Mouse (Mus musculus): ENCODE measurements around the gene Myo16. TPM values are rescaled to one million over a fixed set of nuclear protein-coding genes. Genes with fewer than 3 reads are reported as not detected.

Myo16 gene
- polyA plus RNA-seq, 1 experiment from 2014 or later, result 1.5 TPM

- no peak for DNase-seq (ENCODE audit: low spot score)
- H3K4me1 ChIP-seq (replicated peaks; ENCODE audit: control insufficient read depth, insufficient read depth), result no peaks in the 10 kb centered on the region
- WGBS, result 73% methylated on average over 13 of the region's 13 CpGs
Observed at GRCm38 (mm10) chr8:10634421-10634820, 480.7 kb downstream of the Myo16 start.

GRCm38 (mm10) chr8:10638871-10639270 lies 485.2 kb downstream of the Myo16 start:
- Histone ChIP-seq H3K27me3 (ENCODE audit: control insufficient read depth, insufficient read depth, low read length) (no peaks in the 10 kb centered on the region), H3K9ac (ENCODE audit: low read length) (no peak overlapping the region), H3K27ac (replicated peaks) (no peak overlapping the region), H3K9me3 (ENCODE audit: control insufficient read depth, low read length) (no peaks in the 10 kb centered on the region), H3K4me3 (ENCODE audit: low read depth, low read length) (no peak overlapping the region), H3K4me1 (replicated peaks; ENCODE audit: control insufficient read depth, insufficient read depth) (no peaks in the 10 kb centered on the region), H3K36me3 (ENCODE audit: control insufficient read depth, insufficient read depth, low read length) (no peaks in the 10 kb centered on the region), H3K4me2 (replicated peaks; ENCODE audit: low read depth) (no peak overlapping the region)
- 91% methylated on average over 8 of the region's 8 CpGs for WGBS
- TF ChIP-seq EP300 (optimal IDR thresholded peaks at IDR 0.05) (no peak), CTCF (IDR thresholded peaks at IDR 0.05; ENCODE audit: low read depth) (no peak)
- ATAC-seq (ENCODE audit: low FRiP score, low TSS enrichment) (no peak), DNase-seq (ENCODE audit: low spot score) (no peak)

More at GRCm38 (mm10) chr8:10634421-10634820, 480.7 kb downstream of the Myo16 start:
- Histone ChIP-seq H3K9me3 (ENCODE audit: control insufficient read depth, low read length) (no peaks in the 10 kb centered on the region), H3K27ac (replicated peaks) (no peak overlapping the region), H3K9ac (ENCODE audit: low read length) (no peak overlapping the region), H3K36me3 (ENCODE audit: control insufficient read depth, insufficient read depth, low read length) (no peaks in the 10 kb centered on the region), H3K4me3 (ENCODE audit: low read depth, low read length) (no peak overlapping the region), H3K27me3 (ENCODE audit: control insufficient read depth, insufficient read depth, low read length) (no peaks in the 10 kb centered on the region), H3K4me2 (replicated peaks; ENCODE audit: low read depth) (no peak overlapping the region)
- no peak for ATAC-seq (ENCODE audit: low FRiP score, low TSS enrichment)
- TF ChIP-seq EP300 (optimal IDR thresholded peaks at IDR 0.05) (no peak), CTCF (IDR thresholded peaks at IDR 0.05; ENCODE audit: low read depth) (no peak)

- Histone ChIP-seq H3K9ac (ENCODE audit: low read length) (no peak overlapping the region), H3K4me2 (replicated peaks; ENCODE audit: low read depth) (no peak overlapping the region), H3K27ac (replicated peaks) (no peak overlapping the region), H3K36me3 (ENCODE audit: control insufficient read depth, insufficient read depth, low read length) (no peaks in the 10 kb centered on the region), H3K4me3 (ENCODE audit: low read depth, low read length) (no peak overlapping the region), H3K27me3 (ENCODE audit: control insufficient read depth, insufficient read depth, low read length) (no peaks in the 10 kb centered on the region), H3K4me1 (replicated peaks; ENCODE audit: control insufficient read depth, insufficient read depth) (no peaks in the 10 kb centered on the region), H3K9me3 (ENCODE audit: control insufficient read depth, low read length) (no peaks in the 10 kb centered on the region)
- WGBS, result 71% methylated on average over 9 of the region's 9 CpGs
- TF ChIP-seq EP300 (optimal IDR thresholded peaks at IDR 0.05), result no peak
- TF ChIP-seq CTCF (IDR thresholded peaks at IDR 0.05; ENCODE audit: low read depth), result no peak
- no peak for ATAC-seq (ENCODE audit: low FRiP score, low TSS enrichment)
- no peak for DNase-seq (ENCODE audit: low spot score)
Observed at GRCm38 (mm10) chr8:10640176-10640810, 486.6 kb downstream of the Myo16 start.

- H3K4me2 ChIP-seq (replicated peaks; ENCODE audit: low read depth), result no peak overlapping the region
Observed at GRCm38 (mm10) chr8:10640859-10641258, 487.1 kb downstream of the Myo16 start.

GRCm38 (mm10) chr8:10641343-10641742 lies 487.6 kb downstream of the Myo16 start:
- TF ChIP-seq EP300 (optimal IDR thresholded peaks at IDR 0.05), result no peak
- TF ChIP-seq CTCF (IDR thresholded peaks at IDR 0.05; ENCODE audit: low read depth), result no peak
- no peaks in the 10 kb centered on the region for H3K9me3 ChIP-seq (ENCODE audit: control insufficient read depth, low read length)
- H3K4me1 ChIP-seq (replicated peaks; ENCODE audit: control insufficient read depth, insufficient read depth), result no peaks in the 10 kb centered on the region
- H3K9ac ChIP-seq (ENCODE audit: low read length), result no peak overlapping the region
- no peak overlapping the region for H3K4me3 ChIP-seq (ENCODE audit: low read depth, low read length)
- DNase-seq (ENCODE audit: low spot score) (no peak), ATAC-seq (ENCODE audit: low FRiP score, low TSS enrichment) (no peak)
- H3K4me2 ChIP-seq (replicated peaks; ENCODE audit: low read depth), result no peak overlapping the region
- no peaks in the 10 kb centered on the region for H3K27me3 ChIP-seq (ENCODE audit: control insufficient read depth, insufficient read depth, low read length)
- no peak overlapping the region for H3K27ac ChIP-seq (replicated peaks)
- no peaks in the 10 kb centered on the region for H3K36me3 ChIP-seq (ENCODE audit: control insufficient read depth, insufficient read depth, low read length)

More at GRCm38 (mm10) chr8:10640859-10641258, 487.1 kb downstream of the Myo16 start:
- TF ChIP-seq EP300 (optimal IDR thresholded peaks at IDR 0.05) (no peak), CTCF (IDR thresholded peaks at IDR 0.05; ENCODE audit: low read depth) (no peak)
- H3K4me1 ChIP-seq (replicated peaks; ENCODE audit: control insufficient read depth, insufficient read depth), result no peaks in the 10 kb centered on the region
- WGBS, result 64% methylated on average over 7 of the region's 7 CpGs
- no peak overlapping the region for H3K27ac ChIP-seq (replicated peaks)
- H3K4me3 ChIP-seq (ENCODE audit: low read depth, low read length), result no peak overlapping the region
- H3K36me3 ChIP-seq (ENCODE audit: control insufficient read depth, insufficient read depth, low read length), result no peaks in the 10 kb centered on the region
- H3K27me3 ChIP-seq (ENCODE audit: control insufficient read depth, insufficient read depth, low read length), result no peaks in the 10 kb centered on the region
- DNase-seq (ENCODE audit: low spot score) (no peak), ATAC-seq (ENCODE audit: low FRiP score, low TSS enrichment) (no peak)
- no peak overlapping the region for H3K9ac ChIP-seq (ENCODE audit: low read length)
- no peaks in the 10 kb centered on the region for H3K9me3 ChIP-seq (ENCODE audit: control insufficient read depth, low read length)

GRCm38 (mm10) chr8:10643244-10643643 lies 489.5 kb downstream of the Myo16 start:
- Histone ChIP-seq H3K27me3 (ENCODE audit: control insufficient read depth, insufficient read depth, low read length) (no peaks in the 10 kb centered on the region), H3K4me3 (ENCODE audit: low read depth, low read length) (no peak overlapping the region), H3K9me3 (ENCODE audit: control insufficient read depth, low read length) (no peaks in the 10 kb centered on the region), H3K36me3 (ENCODE audit: control insufficient read depth, insufficient read depth, low read length) (no peaks in the 10 kb centered on the region), H3K4me2 (replicated peaks; ENCODE audit: low read depth) (no peak overlapping the region), H3K4me1 (replicated peaks; ENCODE audit: control insufficient read depth, insufficient read depth) (no peaks in the 10 kb centered on the region), H3K9ac (ENCODE audit: low read length) (no peak overlapping the region), H3K27ac (replicated peaks) (no peak overlapping the region)
- TF ChIP-seq EP300 (optimal IDR thresholded peaks at IDR 0.05) (no peak), CTCF (IDR thresholded peaks at IDR 0.05; ENCODE audit: low read depth) (no peak)
- no peak for DNase-seq (ENCODE audit: low spot score)
- no peak for ATAC-seq (ENCODE audit: low FRiP score, low TSS enrichment)
- WGBS, result 61% methylated on average over 4 of the region's 4 CpGs

Data from stomach, postnatal 0 days (tissue).